Mouse (Mus musculus) bone marrow macrophage, adult 2 months (primary cell): ENCODE measurements around the gene Ube4a.

ENCODE experiments used
- CTCF ChIP-seq: IDR thresholded peaks from 2 replicates; pipeline ENCODE4 v1.5.1; 2012; ENCODE audit warnings: low read depth, mild to moderate bottlenecking, low read length, moderate library complexity
- POLR2A ChIP-seq: IDR thresholded peaks from 2 replicates; pipeline ENCODE4 v1.6.1; 2012; ENCODE audit warnings: mild to moderate bottlenecking, low read depth, low read length, borderline replicate concordance

DNA sequence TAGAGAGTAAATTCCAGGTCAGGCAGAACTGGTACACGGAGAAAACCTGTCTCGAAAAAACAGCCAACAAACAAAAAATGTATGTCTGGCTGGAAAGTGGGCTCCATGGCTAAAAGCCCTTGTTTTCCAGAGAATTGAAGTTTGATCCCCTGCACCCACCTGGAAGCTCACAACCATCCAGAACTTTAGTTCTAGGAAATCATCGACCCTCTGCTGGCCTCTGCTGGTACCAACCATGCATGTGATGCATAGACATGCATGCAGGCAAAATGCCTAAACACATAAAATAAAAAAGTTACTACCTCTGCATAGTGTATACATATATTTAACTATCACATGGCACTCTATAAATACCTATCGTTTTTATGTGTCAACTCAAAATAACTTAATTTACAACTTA, 65.0 kb downstream of the Ube4a start:
- no peak for TF ChIP-seq POLR2A
- TF ChIP-seq CTCF: no peak
